Mouse (Mus musculus): ENCODE data around the gene Suox. TPM values are rescaled to one million over a fixed set of nuclear protein-coding genes. Genes with fewer than 3 reads are reported as not detected.

Gene Suox
- total and polyA plus RNA-seq, 2 experiments from 2014 or later = 10.3 to 15.5 TPM

DNA sequence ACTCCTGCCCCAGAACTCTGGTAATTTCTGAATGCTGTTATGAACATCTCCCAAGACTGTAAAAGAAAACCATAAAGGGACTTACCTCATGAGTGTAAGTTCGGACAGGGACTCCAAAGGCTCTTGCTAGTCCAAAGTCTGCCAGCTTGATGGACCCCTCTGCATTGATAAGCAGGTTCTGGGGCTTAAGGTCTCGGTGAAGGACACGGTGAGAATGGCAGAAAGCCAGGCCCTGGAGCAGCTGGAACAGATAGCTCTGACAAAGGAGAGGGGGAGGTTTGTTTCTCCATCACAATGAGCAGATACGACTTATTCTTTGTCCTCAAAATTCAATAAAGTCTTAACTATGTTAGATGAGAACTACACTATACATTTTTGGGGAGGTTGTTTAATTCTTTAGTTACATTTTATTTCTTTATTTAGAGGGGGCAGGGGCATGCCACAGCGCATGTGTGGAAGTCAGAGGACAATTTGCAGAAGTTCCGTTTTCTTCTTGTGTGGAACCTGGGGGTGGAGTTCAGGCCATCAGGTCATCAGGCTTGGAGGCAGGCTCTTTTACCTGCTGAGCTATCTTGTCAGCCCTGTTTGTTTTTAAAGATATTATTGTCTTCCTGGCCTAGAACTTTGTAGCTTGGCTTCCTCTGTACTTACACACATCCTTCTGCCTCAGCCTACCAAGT lies 28.6 kb upstream of the Suox start:
- Histone ChIP-seq H3K4me3 (ENCODE audit: low read length) (no peak overlapping the region), H3K36me3 (ENCODE audit: insufficient read depth, low read length) (no peaks in the 10 kb centered on the region; the same call in 1 of the 2 replicates), H3K9me3 (ENCODE audit: low read length) (no peaks in the 10 kb centered on the region), H3K27ac (no peak overlapping the region), H3K4me1 (ENCODE audit: insufficient read depth, low read length) (no peaks in the 10 kb centered on the region), H3K4me2 (ENCODE audit: low read depth, low read length) (no peak overlapping the region), H3K27me3 (ENCODE audit: insufficient read depth, low read length) (no peaks in the 10 kb centered on the region), H3K9ac (replicated peaks; ENCODE audit: low read length) (no peak overlapping the region)
- WGBS = 70% methylated on average over 6 of the region's 6 CpGs
- DNase-seq (ENCODE audit: low spot score) (no peak), ATAC-seq (no peak)
- TF ChIP-seq CTCF (IDR thresholded peaks at IDR 0.05; ENCODE audit: low read depth) = no peak

DNA sequence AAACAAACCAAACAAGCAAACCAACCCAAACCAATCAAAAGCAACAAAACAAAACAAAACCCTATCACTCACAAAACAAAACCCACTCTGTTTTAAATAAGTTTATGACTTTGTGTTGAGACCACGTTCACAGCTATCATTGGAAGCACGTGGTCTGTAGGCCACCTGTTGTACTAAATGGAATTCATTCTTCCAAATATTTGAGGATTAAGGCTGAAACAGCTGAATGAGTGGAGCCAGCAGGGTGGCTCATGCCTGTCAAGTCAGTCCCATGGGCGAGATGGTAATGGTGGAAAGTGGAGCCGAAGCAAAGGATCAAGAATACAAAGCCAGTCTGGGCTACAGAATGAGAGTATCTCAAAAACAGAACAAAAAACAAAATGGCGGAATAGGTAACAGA lies 26.8 kb upstream of the Suox start:
- Histone ChIP-seq H3K9me3 (ENCODE audit: low read length) (no peaks in the 10 kb centered on the region), H3K4me1 (ENCODE audit: insufficient read depth, low read length) (no peaks in the 10 kb centered on the region), H3K36me3 (ENCODE audit: insufficient read depth, low read length) (no peaks in the 10 kb centered on the region; the same call in 1 of the 2 replicates), H3K4me2 (ENCODE audit: low read depth, low read length) (no peak overlapping the region), H3K27ac (no peak overlapping the region), H3K27me3 (ENCODE audit: insufficient read depth, low read length) (no peaks in the 10 kb centered on the region), H3K9ac (replicated peaks; ENCODE audit: low read length) (no peak overlapping the region), H3K4me3 (ENCODE audit: low read length) (no peak overlapping the region)
- ATAC-seq = no peak
- WGBS = 92% methylated on average over 5 of the region's 5 CpGs
- DNase-seq (ENCODE audit: low spot score) = no peak
- TF ChIP-seq CTCF (IDR thresholded peaks at IDR 0.05; ENCODE audit: low read depth) = no peak

DNA sequence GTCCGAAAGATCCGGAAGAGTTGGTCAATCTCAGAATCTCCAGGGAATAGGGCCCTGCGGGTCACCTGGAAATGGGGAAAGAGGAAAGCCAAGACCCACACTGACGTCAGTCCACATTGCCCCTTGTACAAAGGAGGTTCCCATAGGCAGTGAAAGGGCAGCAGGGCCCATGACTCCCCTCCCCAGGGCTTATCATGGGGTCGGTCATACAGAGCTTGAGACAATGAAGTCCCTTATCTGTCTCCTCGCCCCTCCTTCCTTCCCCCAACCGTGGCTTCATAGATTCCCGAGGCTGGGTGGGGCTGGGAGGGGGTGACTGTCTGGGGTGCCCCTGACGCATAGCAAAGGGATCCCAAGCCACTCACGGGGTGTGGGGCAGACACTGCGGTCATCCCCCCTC lies 25.7 kb upstream of the Suox start:
- Histone ChIP-seq H3K4me2 (ENCODE audit: low read depth, low read length) (no peak overlapping the region), H3K4me1 (ENCODE audit: insufficient read depth, low read length) (peaks cover 4% of the 10 kb centered on the region; the same call in 1 of the 2 replicates), H3K27me3 (ENCODE audit: insufficient read depth, low read length) (no peaks in the 10 kb centered on the region), H3K9me3 (ENCODE audit: low read length) (no peaks in the 10 kb centered on the region), H3K27ac (no peak overlapping the region), H3K4me3 (ENCODE audit: low read length) (no peak overlapping the region), H3K36me3 (ENCODE audit: insufficient read depth, low read length) (no peaks in the 10 kb centered on the region; the same call in 1 of the 2 replicates), H3K9ac (replicated peaks; ENCODE audit: low read length) (no peak overlapping the region)
- ATAC-seq (no peak), DNase-seq (ENCODE audit: low spot score) (no peak)
- WGBS = 84% methylated on average over 11 of the region's 11 CpGs
- TF ChIP-seq CTCF (IDR thresholded peaks at IDR 0.05; ENCODE audit: low read depth) = no peak

GRCm38 (mm10) chr10:128699006-128699405 lies 25.1 kb upstream of the Suox start:
- H3K27ac ChIP-seq = no peak overlapping the region
- no peak for TF ChIP-seq CTCF (IDR thresholded peaks at IDR 0.05; ENCODE audit: low read depth)
- no peak for DNase-seq (ENCODE audit: low spot score)
- H3K9me3 ChIP-seq (ENCODE audit: low read length) = no peaks in the 10 kb centered on the region
- no peak overlapping the region for H3K9ac ChIP-seq (replicated peaks; ENCODE audit: low read length)
- H3K27me3 ChIP-seq (ENCODE audit: insufficient read depth, low read length) = no peaks in the 10 kb centered on the region
- H3K4me3 ChIP-seq (ENCODE audit: low read length) = no peak overlapping the region
- H3K36me3 ChIP-seq (ENCODE audit: insufficient read depth, low read length) = no peaks in the 10 kb centered on the region; the same call in 1 of the 2 replicates
- ATAC-seq = no peak
- no peak overlapping the region for H3K4me2 ChIP-seq (ENCODE audit: low read depth, low read length)
- 86% methylated on average over 5 of the region's 5 CpGs for WGBS
- H3K4me1 ChIP-seq (ENCODE audit: insufficient read depth, low read length) = peaks cover 4% of the 10 kb centered on the region; the same call in 1 of the 2 replicates

GRCm38 (mm10) chr10:128697072-128697725 lies 23.3 kb upstream of the Suox start:
- no peaks in the 10 kb centered on the region for H3K9me3 ChIP-seq (ENCODE audit: low read length)
- no peak for DNase-seq (ENCODE audit: low spot score)
- no peak for TF ChIP-seq CTCF (IDR thresholded peaks at IDR 0.05; ENCODE audit: low read depth)
- WGBS = 83% methylated on average over 6 of the region's 6 CpGs
- peak overlapping the region; percentile 76; the same call in 1 of the 2 replicates for H3K27ac ChIP-seq
- peaks cover 4% of the 10 kb centered on the region; the same call in 1 of the 2 replicates for H3K4me1 ChIP-seq (ENCODE audit: insufficient read depth, low read length)
- ATAC-seq = no peak
- no peaks in the 10 kb centered on the region for H3K27me3 ChIP-seq (ENCODE audit: insufficient read depth, low read length)
- no peak overlapping the region for H3K4me3 ChIP-seq (ENCODE audit: low read length)
- peak overlapping the region; percentile 58 for H3K4me2 ChIP-seq (ENCODE audit: low read depth, low read length)
- H3K9ac ChIP-seq (replicated peaks; ENCODE audit: low read length) = no peak overlapping the region
- no peaks in the 10 kb centered on the region; the same call in 1 of the 2 replicates for H3K36me3 ChIP-seq (ENCODE audit: insufficient read depth, low read length)

GRCm38 (mm10) chr10:128695992-128696807 lies 22.3 kb upstream of the Suox start, which contains the start of gene Rab5b:
Gene Rab5b, minus strand, starts transcription at chr10:128696264.
- no peak for TF ChIP-seq CTCF (IDR thresholded peaks at IDR 0.05; ENCODE audit: low read depth)
- Histone ChIP-seq H3K27ac (peak within 1 kb of the TSS; percentile 96), H3K4me1 (ENCODE audit: insufficient read depth, low read length) (peaks cover 4% of the 10 kb centered on the region; the same call in 1 of the 2 replicates), H3K9me3 (ENCODE audit: low read length) (no peaks in the 10 kb centered on the region), H3K27me3 (ENCODE audit: insufficient read depth, low read length) (no peaks in the 10 kb centered on the region), H3K4me2 (ENCODE audit: low read depth, low read length) (peak within 1 kb of the TSS; percentile 81), H3K9ac (replicated peaks; ENCODE audit: low read length) (peak within 1 kb of the TSS; percentile 87), H3K4me3 (ENCODE audit: low read length) (peak within 1 kb of the TSS; percentile 84), H3K36me3 (ENCODE audit: insufficient read depth, low read length) (no peaks in the 10 kb centered on the region; the same call in 1 of the 2 replicates)
- 1% methylated on average over 40 of the region's 40 CpGs for WGBS
- ATAC-seq (peak; percentile 99), DNase-seq (ENCODE audit: low spot score) (peak; percentile 99)
